Mouse (Mus musculus) C2C12 (cell line): ENCODE results near the gene Phex. TPM values are rescaled to one million over a fixed set of nuclear protein-coding genes. Genes with fewer than 3 reads are reported as not detected.

Experiments used
- H3K27me3 ChIP-seq: one replicate; pipeline ENCODE4 v1.6.1; 2011; ENCODE audit not compliant: control insufficient read depth, insufficient read depth, insufficient read length
- H3K36me3 ChIP-seq: one replicate; pipeline ENCODE4 v1.6.1; 2011; ENCODE audit not compliant: control insufficient read depth, insufficient read depth
- H3K4me3 ChIP-seq: one replicate; pipeline ENCODE4 v1.5.1; 2011; ENCODE audit warnings: mild to moderate bottlenecking, control low read depth; ENCODE audit not compliant: poor library complexity, insufficient read depth, severe bottlenecking
- H3K79me2 ChIP-seq: one replicate; pipeline ENCODE4 v1.6.1; 2011; ENCODE audit not compliant: control insufficient read depth, insufficient read depth
- H3K79me3 ChIP-seq: one replicate; pipeline ENCODE4 v1.6.1; 2011; ENCODE audit warnings: low read depth, control low read depth
- H3ac ChIP-seq: one replicate; pipeline ENCODE3; 2011; ENCODE audit warnings: low read depth; ENCODE audit not compliant: control insufficient read depth, insufficient read length
- CEBPB ChIP-seq: IDR thresholded peaks from one replicate; pipeline ENCODE4 v1.6.1; 2011; ENCODE audit warnings: low read depth, mild to moderate bottlenecking, control low read depth, moderate library complexity
- CTCF ChIP-seq: IDR thresholded peaks from one replicate; pipeline ENCODE4 v1.5.1; 2011; ENCODE audit not compliant: control insufficient read depth, insufficient read depth, insufficient read length
- FOSL1 ChIP-seq: IDR thresholded peaks from one replicate; pipeline ENCODE4 v1.8.0; 2011; ENCODE audit warnings: mild to moderate bottlenecking, low read length; ENCODE audit not compliant: poor library complexity, insufficient read depth, severe bottlenecking
- MAX ChIP-seq: IDR thresholded peaks from one replicate; pipeline ENCODE4 v1.6.1; 2011; ENCODE audit warnings: mild to moderate bottlenecking, control low read depth
- MYOD1 ChIP-seq: IDR thresholded peaks from one replicate; pipeline ENCODE4 v1.6.1; 2011; ENCODE audit warnings: low read depth; ENCODE audit not compliant: control insufficient read depth, insufficient read length
- MYOG ChIP-seq: IDR thresholded peaks from one replicate; pipeline ENCODE4 v1.6.1; 2011; ENCODE audit not compliant: control insufficient read depth, insufficient read length; ENCODE audit errors: extremely low read depth
- USF1 ChIP-seq: IDR thresholded peaks from one replicate; pipeline ENCODE4 v1.6.1; 2011; ENCODE audit warnings: low read depth, mild to moderate bottlenecking, control low read depth, moderate library complexity
- polyA plus RNA-seq: library from polyadenylated mRNA; unstranded; fragments of >200 nt; fragmentation: generic; extraction: Trizol; gene quantifications from one replicate; pipeline ENCODE4 v1.2.1, GENCODE M21; 2012; ENCODE audit warnings: missing spikeins

Gene Phex
- polyA plus RNA-seq, 1 experiment, result 0.63 TPM

DNA sequence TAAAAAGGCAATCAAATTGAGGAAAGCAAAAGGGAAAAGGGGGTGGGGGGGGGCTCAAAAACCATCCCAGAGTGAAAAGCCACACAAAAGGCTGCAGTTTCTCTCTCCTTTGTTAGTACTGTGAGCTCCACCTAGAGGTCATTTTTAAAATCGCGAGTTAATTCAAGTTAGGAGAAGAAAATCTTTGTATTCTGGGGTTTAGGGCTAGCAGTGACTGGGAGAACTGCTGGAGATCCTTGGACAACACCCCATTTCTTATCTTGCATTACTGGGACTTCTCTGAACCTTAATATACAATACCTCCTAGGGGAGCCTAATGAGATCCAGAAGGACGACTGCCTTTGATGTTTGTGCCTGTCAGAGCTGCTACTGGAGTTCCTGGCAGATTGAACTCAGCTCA is 107.7 kb downstream of the Phex start:
- no peaks in the 10 kb centered on the region for H3K36me3 ChIP-seq
- no peak overlapping the region for H3K4me3 ChIP-seq
- no peaks in the 10 kb centered on the region for H3K79me3 ChIP-seq
- H3K79me2 ChIP-seq, result no peaks in the 10 kb centered on the region
- TF ChIP-seq CEBPB (no peak), MYOD1 (no peak), CTCF (no peak)
- H3K27me3 ChIP-seq, result no peaks in the 10 kb centered on the region
- H3ac ChIP-seq, result no peak overlapping the region

GRCm38 (mm10) chrX:157306796-157307405 is 108.2 kb downstream of the Phex start:
- H3ac ChIP-seq, result no peak overlapping the region
- H3K27me3 ChIP-seq, result no peaks in the 10 kb centered on the region
- no peaks in the 10 kb centered on the region for H3K79me3 ChIP-seq
- no peaks in the 10 kb centered on the region for H3K36me3 ChIP-seq
- TF ChIP-seq USF1 (no peak), FOSL1 (no peak), MYOD1 (no peak), MAX (no peak), MYOG (no peak), CEBPB (no peak), CTCF (no peak)
- H3K4me3 ChIP-seq, result no peak overlapping the region
- H3K79me2 ChIP-seq, result no peaks in the 10 kb centered on the region

GRCm38 (mm10) chrX:157305852-157306232 is 109.3 kb downstream of the Phex start:
- Histone ChIP-seq H3K27me3 (no peaks in the 10 kb centered on the region), H3ac (no peak overlapping the region), H3K4me3 (no peak overlapping the region), H3K79me2 (no peaks in the 10 kb centered on the region), H3K79me3 (no peaks in the 10 kb centered on the region), H3K36me3 (no peaks in the 10 kb centered on the region)
- TF ChIP-seq MYOG, result no peak

GRCm38 (mm10) chrX:157305193-157305851 is 109.8 kb downstream of the Phex start:
- no peaks in the 10 kb centered on the region for H3K36me3 ChIP-seq
- TF ChIP-seq USF1 (no peak), MYOD1 (no peak), MAX (no peak), CEBPB (no peak), FOSL1 (no peak), MYOG (no peak), CTCF (no peak)
- no peak overlapping the region for H3ac ChIP-seq
- H3K27me3 ChIP-seq, result no peaks in the 10 kb centered on the region
- no peak overlapping the region for H3K4me3 ChIP-seq
- H3K79me2 ChIP-seq, result no peaks in the 10 kb centered on the region
- H3K79me3 ChIP-seq, result no peaks in the 10 kb centered on the region

DNA sequence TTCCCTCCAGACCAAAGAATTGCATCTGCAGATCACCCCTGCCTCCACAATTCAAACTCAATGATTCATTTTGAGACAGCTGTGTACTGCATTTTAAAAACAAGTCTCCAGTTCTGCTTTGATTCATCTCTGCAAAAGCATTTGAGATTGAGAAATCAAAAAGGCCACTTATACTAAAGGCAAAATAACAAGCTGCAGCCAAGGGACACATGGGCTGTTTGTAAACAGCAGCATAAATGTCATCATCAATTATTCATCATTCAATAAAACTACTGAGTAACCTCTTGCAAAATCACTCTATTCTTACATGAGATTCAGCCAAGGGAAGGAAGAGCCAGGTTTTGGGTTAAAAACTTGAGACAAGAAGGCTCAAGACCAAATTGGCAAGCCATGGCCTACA is 122.7 kb downstream of the Phex start:
- Histone ChIP-seq H3K36me3 (no peaks in the 10 kb centered on the region), H3ac (no peak overlapping the region), H3K27me3 (no peaks in the 10 kb centered on the region), H3K79me2 (no peaks in the 10 kb centered on the region), H3K4me3 (no peak overlapping the region), H3K79me3 (no peaks in the 10 kb centered on the region)
- TF ChIP-seq MAX, result no peak
- TF ChIP-seq CEBPB, result no peak
- no peak for TF ChIP-seq USF1
- TF ChIP-seq MYOG, result no peak
- no peak for TF ChIP-seq FOSL1
- no peak for TF ChIP-seq MYOD1
- TF ChIP-seq CTCF, result no peak

DNA sequence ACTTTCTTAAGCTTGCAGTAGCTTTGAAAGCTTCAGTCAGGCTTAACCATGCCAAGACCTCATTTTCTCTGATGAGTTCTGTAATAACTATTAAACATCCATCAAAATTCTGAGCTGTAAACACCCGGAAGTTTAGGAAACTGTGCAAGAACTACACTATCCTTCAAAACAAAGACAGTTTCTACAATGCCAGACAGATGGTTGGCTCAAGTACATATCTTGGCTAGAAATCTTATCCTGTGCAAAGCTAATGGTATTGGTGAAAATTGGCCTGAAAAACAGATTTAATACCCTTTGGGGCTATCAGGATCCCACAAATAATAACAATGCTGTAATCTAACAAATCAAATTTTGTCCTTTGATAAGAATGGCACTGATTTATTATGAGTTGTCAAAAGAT is 138.5 kb downstream of the Phex start:
- Histone ChIP-seq H3K4me3 (no peak overlapping the region), H3K36me3 (no peaks in the 10 kb centered on the region), H3K79me3 (no peaks in the 10 kb centered on the region), H3ac (no peak overlapping the region), H3K27me3 (no peaks in the 10 kb centered on the region), H3K79me2 (no peaks in the 10 kb centered on the region)
- no peak for TF ChIP-seq MYOG
- no peak for TF ChIP-seq CTCF
- no peak for TF ChIP-seq MAX
- no peak for TF ChIP-seq MYOD1
- no peak for TF ChIP-seq CEBPB
- TF ChIP-seq FOSL1, result no peak
- no peak for TF ChIP-seq USF1
